Mouse (Mus musculus) WW6 (cell line): Measurements from ENCODE around the gene Slc47a2.
"Not testable (repeated sequence)": the region's sequence is repeated elsewhere in the genome, so short reads cannot be mapped to it uniquely, and the experiment has no call there.

Experiments used
- DNase-seq: peaks from one replicate; pipeline ENCODE4 v3.0.0-alpha.2; 2013; ENCODE audit warnings: low read depth, low spot score

The Slc47a2 gene

GRCm38 (mm10) chr11:61341971-61342370, 689 bp downstream of the Slc47a2 start:
- no peak for DNase-seq

DNA sequence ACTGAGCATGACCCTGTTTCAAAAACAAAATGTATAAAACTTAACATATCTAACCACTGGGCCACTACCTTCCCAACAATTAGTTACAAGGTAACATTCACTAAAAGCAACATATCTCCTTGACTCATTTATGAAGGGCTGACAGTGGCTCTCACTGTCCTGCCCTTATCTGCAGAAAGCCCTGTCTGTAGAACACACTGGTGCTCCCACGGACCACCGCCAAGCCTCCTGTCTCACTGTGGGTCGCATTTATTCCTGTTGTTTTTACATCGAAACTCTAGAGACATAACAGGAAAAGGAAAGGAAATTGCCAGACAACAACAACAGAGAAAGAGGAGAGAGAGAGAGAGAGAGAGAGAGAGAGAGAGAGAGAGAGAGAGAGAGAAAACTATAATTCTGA, 1.4 kb downstream of the Slc47a2 start:
- no peak for DNase-seq

- no peak for DNase-seq
Measured at GRCm38 (mm10) chr11:61340374-61340773, 2.3 kb downstream of the Slc47a2 start.

DNA sequence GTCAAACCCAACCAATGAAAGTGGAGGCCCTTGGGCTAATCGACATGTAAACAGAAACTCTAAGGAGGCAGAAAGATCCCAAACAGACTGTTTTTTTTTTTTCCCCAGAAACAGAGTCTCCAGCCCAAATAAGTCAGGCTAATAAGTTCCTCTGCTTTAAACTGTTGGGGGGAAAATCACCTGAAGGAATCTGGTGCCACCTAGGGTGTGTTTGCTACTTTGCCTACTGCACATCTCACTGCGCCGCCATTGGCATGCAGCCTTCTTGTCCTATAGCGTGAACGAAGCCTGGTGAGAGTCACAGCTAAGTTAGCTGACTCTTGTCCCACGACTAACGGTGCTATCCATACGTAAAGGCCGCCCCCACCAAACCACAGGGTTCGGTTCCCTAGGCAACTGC, 5.1 kb downstream of the Slc47a2 start:
- no peak for DNase-seq

GRCm38 (mm10) chr11:61320904-61321687, 21.6 kb downstream of the Slc47a2 start:
- DNase-seq: no peak

GRCm38 (mm10) chr11:61319923-61320567, 22.6 kb downstream of the Slc47a2 start:
- no peak for DNase-seq

DNA sequence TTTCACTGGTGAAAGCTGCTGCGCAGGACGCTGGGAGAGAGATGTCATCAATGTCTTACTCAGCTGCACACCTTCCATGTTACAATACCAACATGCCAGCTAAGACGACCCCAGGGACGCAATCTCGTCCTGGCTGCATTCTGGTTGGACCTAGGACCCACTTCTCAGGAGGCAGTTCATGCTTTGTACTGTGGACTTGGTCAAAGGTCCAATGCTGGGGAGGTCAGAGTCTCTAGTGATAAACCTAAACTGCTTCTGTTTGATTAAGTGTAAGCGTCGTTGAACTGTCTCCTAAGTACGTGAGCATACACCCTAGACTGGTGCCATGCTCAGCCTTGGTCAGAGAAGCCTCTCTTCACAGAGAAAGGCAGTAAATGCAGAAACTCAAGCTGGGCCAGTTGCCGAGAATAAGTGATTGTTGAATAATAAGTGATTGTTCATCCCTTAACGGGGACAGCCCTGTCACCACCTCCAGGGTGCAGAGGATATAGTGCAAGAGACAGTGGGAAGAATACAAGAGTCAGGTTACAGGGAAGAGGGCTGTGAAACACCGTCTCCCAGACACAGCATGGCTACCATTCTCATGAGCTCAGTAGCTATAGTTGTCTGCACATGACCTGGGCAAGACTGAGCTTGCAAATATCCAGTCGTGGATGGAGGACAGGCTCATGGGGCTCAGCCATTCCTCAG, 23.3 kb downstream of the Slc47a2 start:
- no peak for DNase-seq

DNA sequence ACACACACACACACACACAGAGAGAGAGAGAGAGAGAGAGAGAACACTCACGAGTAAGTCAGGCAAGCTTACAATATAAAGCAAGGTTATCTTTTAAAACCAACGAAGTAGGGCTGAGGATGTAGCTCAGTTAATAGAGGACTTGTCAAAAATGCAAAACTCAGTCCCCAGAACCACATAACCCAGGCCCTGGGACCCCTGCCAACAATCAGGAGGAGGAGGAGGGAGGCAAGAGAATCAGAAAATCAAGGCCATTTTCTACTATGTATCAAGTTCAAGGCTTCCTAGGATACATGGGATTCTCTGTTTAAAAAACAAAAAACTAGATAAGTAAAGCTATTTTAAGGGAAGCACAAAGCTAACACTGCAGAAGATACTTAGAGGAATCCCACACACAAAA, 25.8 kb downstream of the Slc47a2 start:
- no peak for DNase-seq

GRCm38 (mm10) chr11:61310321-61310720, 32.3 kb downstream of the Slc47a2 start:
- no peak for DNase-seq

DNA sequence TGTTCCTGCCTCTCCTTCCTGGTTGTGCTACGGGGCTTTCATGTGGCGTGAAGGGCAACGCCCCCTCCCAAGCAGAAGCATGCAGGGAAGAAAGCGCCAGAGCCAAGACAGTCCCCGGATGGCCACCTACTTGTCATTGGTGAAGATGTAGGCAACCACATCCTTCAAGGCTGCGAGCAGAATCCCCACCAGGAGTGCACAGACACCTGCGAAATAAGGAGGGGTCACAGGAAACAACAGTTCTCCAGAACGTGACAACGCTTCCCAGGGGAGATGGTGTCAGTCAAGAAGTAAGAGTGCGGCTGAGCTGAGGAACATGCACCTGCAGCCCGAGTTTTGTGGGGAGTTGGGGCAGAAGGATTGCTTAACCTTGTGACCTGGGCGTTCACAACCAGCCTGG, 32.8 kb downstream of the Slc47a2 start:
- DNase-seq: no peak

- no peak for DNase-seq
Measured at GRCm38 (mm10) chr11:61307795-61308194, 34.9 kb downstream of the Slc47a2 start.

DNA sequence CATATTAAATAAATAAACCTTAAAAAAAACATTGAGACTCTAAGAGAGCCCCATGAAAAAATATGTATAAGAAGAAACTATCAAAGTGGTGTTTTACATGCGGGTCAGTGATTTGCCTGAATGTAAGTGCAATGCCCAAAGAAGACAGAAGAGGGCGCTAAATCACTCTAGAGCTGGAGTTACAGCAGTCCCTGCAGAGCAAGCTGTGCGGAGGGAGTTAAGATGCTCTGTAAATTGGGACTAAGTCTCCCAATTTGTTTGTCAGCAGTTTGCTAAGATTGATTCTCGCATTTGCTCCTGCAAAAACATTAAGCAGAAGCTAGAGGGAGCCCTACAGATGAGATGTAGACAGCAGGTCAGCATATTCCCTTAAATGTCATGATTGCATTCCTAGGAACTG, 37.3 kb downstream of the Slc47a2 start:
- DNase-seq: no peak

GRCm38 (mm10) chr11:61304535-61304934, 38.1 kb downstream of the Slc47a2 start:
- DNase-seq: not testable (repeated sequence)

DNA sequence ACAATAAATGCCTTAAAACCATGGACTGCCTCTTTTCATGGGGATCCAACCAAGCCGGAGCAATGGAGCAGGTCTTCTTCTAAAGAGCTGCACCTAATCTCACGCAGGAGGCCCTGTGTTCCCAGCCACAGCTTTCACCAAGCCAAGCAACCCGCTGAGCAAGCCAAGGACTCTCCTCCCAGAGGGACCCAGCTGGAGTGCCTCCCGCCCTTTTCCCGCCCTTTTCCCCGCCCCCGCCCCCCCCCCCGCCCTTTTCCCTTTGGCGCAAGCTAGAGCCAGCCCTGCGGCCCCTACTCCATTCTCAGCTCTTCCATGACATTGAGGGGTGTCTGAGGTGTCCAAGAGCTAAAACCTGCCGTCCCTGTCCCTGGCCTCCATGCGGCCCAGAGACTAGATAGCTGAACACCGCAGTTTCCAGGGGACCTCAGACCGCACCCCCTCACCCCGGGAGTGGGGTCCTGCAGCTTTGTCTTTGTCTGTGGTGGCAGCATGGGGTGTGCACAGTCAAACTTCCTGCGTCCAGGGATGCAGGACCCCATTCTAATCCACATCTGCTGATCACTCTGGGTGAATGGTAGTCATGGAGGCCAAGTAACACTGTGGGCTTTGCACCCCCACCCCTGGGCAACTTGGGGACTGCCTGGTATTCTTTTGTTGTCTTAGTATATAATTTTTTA, 41.8 kb downstream of the Slc47a2 start:
- DNase-seq: no peak

DNA sequence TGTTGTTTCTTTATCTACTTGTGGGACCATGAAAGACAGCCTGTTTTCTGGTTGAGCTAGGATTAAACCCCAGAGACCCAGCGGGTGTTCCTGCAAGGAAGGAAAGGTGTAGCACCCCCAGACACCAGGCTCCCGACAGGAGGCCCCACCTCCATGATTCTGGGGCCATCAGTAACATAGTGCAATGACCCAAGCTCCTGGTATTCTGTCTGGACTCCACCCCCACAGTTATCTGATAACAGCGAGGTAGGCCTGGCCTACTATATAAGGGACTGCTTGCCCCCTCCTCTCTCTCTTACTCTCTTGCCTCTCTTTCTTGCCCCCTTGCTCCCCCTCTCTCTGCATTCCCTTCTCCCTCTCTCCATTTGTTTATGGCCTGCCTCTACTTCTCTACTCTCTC, 42.5 kb downstream of the Slc47a2 start:
- DNase-seq: no peak

GRCm38 (mm10) chr11:61297901-61298300, 44.8 kb downstream of the Slc47a2 start:
- DNase-seq: no peak

- no peak for DNase-seq
Measured at GRCm38 (mm10) chr11:61297326-61297725, 45.3 kb downstream of the Slc47a2 start.

- DNase-seq: no peak
Measured at GRCm38 (mm10) chr11:61296556-61296955, 46.1 kb downstream of the Slc47a2 start.

DNA sequence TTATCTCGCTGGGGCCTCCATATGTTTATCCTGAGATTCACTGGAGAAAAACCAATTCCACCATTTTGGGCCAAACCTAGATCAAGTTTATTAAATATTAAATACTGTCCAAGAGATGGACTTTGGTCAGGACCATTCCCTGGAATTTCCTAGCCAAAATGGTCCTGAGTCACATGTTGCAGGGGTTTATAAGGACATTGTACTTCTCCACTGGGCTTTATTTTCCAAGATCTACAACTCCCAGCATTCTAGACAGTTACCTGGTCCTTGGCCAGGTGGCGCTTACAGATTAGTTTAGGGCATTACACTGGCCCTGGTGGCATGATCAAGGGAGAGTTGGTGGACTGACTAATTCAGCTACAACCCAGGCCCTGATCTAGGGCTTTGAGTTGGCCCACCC, 47.1 kb downstream of the Slc47a2 start:
- DNase-seq: no peak

GRCm38 (mm10) chr11:61294431-61294830, 48.2 kb downstream of the Slc47a2 start:
- no peak for DNase-seq

DNA sequence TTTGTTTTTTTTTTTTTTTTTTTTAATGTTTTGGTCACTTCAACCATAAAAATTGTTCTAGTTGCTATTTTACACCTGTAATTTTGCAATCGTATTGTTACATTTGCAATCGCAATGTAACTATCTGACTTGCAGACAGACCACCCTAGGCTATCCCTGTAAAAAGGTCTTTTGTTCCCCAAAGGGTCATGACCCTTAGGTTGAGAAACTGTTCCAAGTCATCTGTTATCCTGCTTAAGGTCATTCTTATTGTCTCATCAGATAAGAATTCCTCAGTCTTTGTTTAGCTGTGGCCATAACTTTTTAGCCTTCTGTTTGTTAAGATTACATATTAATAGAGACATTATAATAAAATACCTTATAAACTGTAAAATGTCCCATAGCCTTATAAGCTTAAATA, 49.4 kb downstream of the Slc47a2 start:
- DNase-seq: no peak

DNA sequence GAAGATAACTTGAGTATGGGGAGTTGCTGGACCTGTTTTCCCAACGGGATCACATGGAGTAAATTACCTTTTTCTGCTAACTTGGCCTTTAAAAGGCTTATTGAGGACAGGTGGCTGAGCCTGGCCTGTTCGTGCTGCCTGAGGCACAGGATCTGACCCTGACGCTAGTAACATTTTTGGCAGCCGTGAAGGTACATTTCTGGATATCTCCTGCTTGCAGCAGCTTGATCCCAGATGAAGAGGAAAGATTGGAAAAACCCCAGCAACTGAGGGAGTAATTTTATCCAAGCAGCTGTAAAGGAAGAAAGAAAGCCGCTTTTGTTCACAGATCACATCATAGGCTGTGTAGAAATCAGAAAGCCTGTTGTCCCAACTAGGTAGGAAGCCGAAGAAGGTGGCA, 58.3 kb downstream of the Slc47a2 start:
- DNase-seq: no peak
